Comparison of ENCODE assay signal across 14 mouse cellular contexts in the genomic region with DNA sequence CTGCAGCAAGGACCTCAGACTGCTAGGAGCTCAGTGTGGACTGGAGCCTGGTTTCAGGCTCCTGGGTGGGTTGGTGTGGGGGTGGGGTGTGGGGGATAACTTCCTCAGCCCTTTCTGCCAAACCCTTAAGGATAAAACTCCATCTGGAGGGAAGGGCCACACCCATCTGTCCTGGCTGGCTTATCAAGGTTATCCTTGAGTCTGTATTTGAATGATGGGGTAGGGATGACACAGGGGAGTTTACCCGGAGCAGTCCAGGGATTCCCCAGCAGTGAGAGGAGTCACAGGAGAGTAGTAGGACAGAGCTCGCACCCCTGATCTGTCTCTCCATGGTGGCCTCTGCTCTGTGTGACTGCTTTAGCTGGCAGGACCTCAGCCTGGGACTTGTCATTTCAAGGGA.
"Had no signal": no experiment of that assay in that cellular context is flagged by ENCODE, and none has a peak within 500 bp of the region (broad histone marks: within the 10 kb centered on the region; RNA-seq: fewer than 3 reads in every experiment).

No protein-coding gene starts in this region.

- ATAC-seq: liver, postnatal 0 days had no signal

- H3K9ac ChIP-seq: liver, embryonic 13.5 days; liver, postnatal 0 days; lung, embryonic 15.5 days; neural tube, embryonic 12.5 days; stomach, embryonic 15.5 days had no signal

- H3K9me3 ChIP-seq: limb, embryonic 10.5 days; liver, embryonic 13.5 days; lung, embryonic 15.5 days; neural tube, embryonic 12.5 days; stomach, embryonic 15.5 days had no signal

- H3K4me2 ChIP-seq: liver, embryonic 13.5 days; lung, embryonic 15.5 days; stomach, embryonic 15.5 days had no signal

- H3K36me3 ChIP-seq: limb, embryonic 10.5 days; liver, embryonic 13.5 days; lung, embryonic 15.5 days; neural tube, embryonic 12.5 days; stomach, embryonic 15.5 days had no signal

- DNase-seq: kidney, postnatal 14 days; liver, embryonic 13.5 days; liver, postnatal 0 days; lung, postnatal 14 days; midbrain, embryonic 14.5 days; right cerebral cortex, postnatal 4 days; thymus, adult 2 months; thymus, postnatal 25 days had no signal

- H3K4me3 ChIP-seq: left cerebral cortex, adult 2 months; limb, embryonic 10.5 days; liver, embryonic 13.5 days; lung, embryonic 15.5 days; neural tube, embryonic 12.5 days; stomach, embryonic 15.5 days had no signal

- H3K27ac ChIP-seq: left cerebral cortex, adult 2 months; limb, embryonic 10.5 days; liver, embryonic 13.5 days; lung, embryonic 15.5 days; macrophage; neural tube, embryonic 12.5 days; stomach, embryonic 15.5 days had no signal
